Mouse (Mus musculus): ENCODE results near the gene Hoxd10.

Hoxd10 gene

GRCm38 (mm10) chr2:74661685-74662084 is 30.0 kb upstream of the Hoxd10 start:
- in situ Hi-C loops (cut with MboI, MseI) = loop anchor here (5.0 to 25.0 kb wide), 4 partner anchors 84 to 1074 kb away; partner anchors contain the start of genes Chrna1 (in 1 of the 2) and Lnpk (in 1 of the 2)

GRCm38 (mm10) chr2:74663291-74663925 is 28.3 kb upstream of the Hoxd10 start:
- in situ Hi-C loops (cut with MboI, MseI) = loop anchor here (5.0 to 25.0 kb wide), 4 partner anchors 86 to 1076 kb away; partner anchors contain the start of genes Chrna1 (in 1 of the 2) and Lnpk (in 1 of the 2)

GRCm38 (mm10) chr2:74666411-74666810 is 25.3 kb upstream of the Hoxd10 start:
- in situ Hi-C loops (cut with MboI, MseI) = loop anchor here in 1 of 2 experiments (5.0 to 25.0 kb wide), 2 partner anchors 604 to 1079 kb away; partner anchors contain the start of gene Chrna1

GRCm38 (mm10) chr2:74667191-74667841 is 24.4 kb upstream of the Hoxd10 start:
- in situ Hi-C loops (cut with MboI, MseI) = loop anchor here in 1 of 2 experiments (5.0 to 25.0 kb wide), 2 partner anchors 605 to 1080 kb away; partner anchors contain the start of gene Chrna1

- in situ Hi-C loops (cut with MboI, MseI) = loop anchor here in 1 of 2 experiments (5.0 to 25.0 kb wide), 2 partner anchors 606 to 1081 kb away; partner anchors contain the start of gene Chrna1
Measured at GRCm38 (mm10) chr2:74667842-74668357, 23.8 kb upstream of the Hoxd10 start, which contains the start of gene Hoxd13. TSS of gene Hoxd13 (plus strand) at chr2:74668310.

- in situ Hi-C loops (cut with MboI, MseI) = loop anchor here in 1 of 2 experiments (5.0 to 25.0 kb wide), 2 partner anchors 606 to 1081 kb away; partner anchors contain the start of gene Chrna1
Measured at GRCm38 (mm10) chr2:74668370-74669229, 23.1 kb upstream of the Hoxd10 start.

- in situ Hi-C loops (cut with MboI, MseI) = loop anchor here in 1 of 2 experiments (5.0 to 25.0 kb wide), 2 partner anchors 607 to 1082 kb away; partner anchors contain the start of gene Chrna1
Measured at GRCm38 (mm10) chr2:74669230-74669578, 22.5 kb upstream of the Hoxd10 start.

- in situ Hi-C loops (cut with MboI, MseI) = loop anchor here (5.0 to 25.0 kb wide), 4 partner anchors 365 to 1082 kb away; partner anchors contain the start of gene Chrna1 (in 1 of the 2)
Measured at GRCm38 (mm10) chr2:74669650-74670235, 22.0 kb upstream of the Hoxd10 start.

GRCm38 (mm10) chr2:74670632-74671188 is 21.0 kb upstream of the Hoxd10 start:
- in situ Hi-C loops (cut with MboI, MseI) = loop anchor here (10.0 to 25.0 kb wide), 3 partner anchors 366 to 1083 kb away; partner anchors contain the start of gene Chrna1 (in 1 of the 2)

GRCm38 (mm10) chr2:74671847-74672246 is 19.9 kb upstream of the Hoxd10 start:
- in situ Hi-C loops (cut with MboI, MseI) = loop anchor here (10.0 to 25.0 kb wide), 3 partner anchors 367 to 1085 kb away; partner anchors contain the start of gene Chrna1 (in 1 of the 2)

GRCm38 (mm10) chr2:74672481-74673362 is 19.0 kb upstream of the Hoxd10 start:
- in situ Hi-C loops (cut with MboI, MseI) = loop anchor here (10.0 to 25.0 kb wide), 3 partner anchors 368 to 1085 kb away; partner anchors contain the start of gene Chrna1 (in 1 of the 2)

- in situ Hi-C loops (cut with MboI, MseI) = loop anchor here (10.0 to 25.0 kb wide), 3 partner anchors 369 to 1087 kb away; partner anchors contain the start of gene Chrna1 (in 1 of the 2)
Measured at GRCm38 (mm10) chr2:74673835-74674425, 17.8 kb upstream of the Hoxd10 start.

GRCm38 (mm10) chr2:74674881-74675665 is 16.7 kb upstream of the Hoxd10 start, which contains the start of gene Hoxd12:
TSS of gene Hoxd12 (plus strand) at chr2:74675013.
- in situ Hi-C loops (cut with MboI, MseI) = loop anchor here (5.0 to 25.0 kb wide), 4 partner anchors 370 to 1103 kb away; partner anchors contain the start of gene Chrna1 (in 1 of the 2)

- in situ Hi-C loops (cut with MboI, MseI) = loop anchor here (5.0 to 10.0 kb wide), 3 partner anchors 371 to 1103 kb away; no protein-coding TSS in a partner anchor
Measured at GRCm38 (mm10) chr2:74675666-74676282, 15.9 kb upstream of the Hoxd10 start.

GRCm38 (mm10) chr2:74676376-74677052 is 15.2 kb upstream of the Hoxd10 start:
- in situ Hi-C loops (cut with MboI, MseI) = loop anchor here (5.0 to 10.0 kb wide), 3 partner anchors 372 to 1104 kb away; no protein-coding TSS in a partner anchor

GRCm38 (mm10) chr2:74677106-74677505 is 14.6 kb upstream of the Hoxd10 start:
- in situ Hi-C loops (cut with MboI, MseI) = loop anchor here (5.0 to 10.0 kb wide), 3 partner anchors 372 to 1105 kb away; no protein-coding TSS in a partner anchor
